Mouse (Mus musculus): ENCODE results near the gene Stab1.

GRCm38 (mm10) chr14:31191936-31192335 is 23.5 kb upstream of the Stab1 start:
- TF ChIP-seq CTCF (conservative IDR thresholded peaks at IDR 0.05; ENCODE audit: low read length) (no peak), NANOG (IDR thresholded peaks at IDR 0.05; ENCODE audit: borderline replicate concordance, low read length) (no peak)

Data from E14TG2a.4 (cell line).